Mouse (Mus musculus) myocyte (in vitro differentiated cells): ENCODE results near the gene Tbxas1.

ENCODE experiments used
- CEBPB ChIP-seq: IDR thresholded peaks from 2 replicates; pipeline ENCODE4 v1.6.1; 2011; ENCODE audit warnings: mild to moderate bottlenecking, moderate library complexity; ENCODE audit not compliant: poor library complexity, insufficient read depth, severe bottlenecking
- E2F4 ChIP-seq: IDR thresholded peaks from one replicate; pipeline ENCODE4 v1.6.1; 2011; ENCODE audit warnings: mild to moderate bottlenecking, control low read depth, moderate library complexity; ENCODE audit not compliant: insufficient read depth
- MAX ChIP-seq: IDR thresholded peaks from one replicate; pipeline ENCODE4 v1.6.1; 2011; ENCODE audit warnings: low read depth, mild to moderate bottlenecking, control low read depth
- MYOD1 ChIP-seq, 3 experiments: IDR thresholded peaks; one replicate each; pipeline ENCODE4 v1.6.1; 2011; ENCODE audit warnings: control low read depth in 2 of 3, low read depth in 2 of 3, mild to moderate bottlenecking in 2 of 3, moderate library complexity in 1 of 3; ENCODE audit not compliant: insufficient read length in 2 of 3, control insufficient read depth in 1 of 3
- MYOG ChIP-seq, 3 experiments: IDR thresholded peaks; one replicate each; pipeline ENCODE4 v1.6.1; 2011; ENCODE audit warnings: control low read depth in 2 of 3, low read depth in 2 of 3, mild to moderate bottlenecking in 2 of 3; ENCODE audit not compliant: insufficient read length in 2 of 3, control insufficient read depth in 1 of 3, insufficient read depth in 1 of 3
- POLR2A ChIP-seq: IDR thresholded peaks from one replicate; pipeline ENCODE4 v1.6.1; 2011; ENCODE audit warnings: low read depth, mild to moderate bottlenecking, control low read depth, moderate library complexity; ENCODE audit not compliant: insufficient read length
- POLR2AphosphoS2 ChIP-seq: IDR thresholded peaks from one replicate; pipeline ENCODE4 v1.6.1; 2011; ENCODE audit warnings: low read depth, control low read depth; ENCODE audit not compliant: insufficient read length
- REST ChIP-seq: IDR thresholded peaks from one replicate; pipeline ENCODE4 v1.6.1; 2011; ENCODE audit warnings: mild to moderate bottlenecking, control low read depth, moderate library complexity; ENCODE audit not compliant: insufficient read depth, insufficient read length
- SRF ChIP-seq: IDR thresholded peaks from one replicate; pipeline ENCODE4 v1.6.1; 2011; ENCODE audit warnings: low read depth; ENCODE audit not compliant: control insufficient read depth, insufficient read length
- TCF12 ChIP-seq: IDR thresholded peaks from one replicate; pipeline ENCODE4 v1.6.1; 2011; ENCODE audit warnings: mild to moderate bottlenecking, control low read depth; ENCODE audit not compliant: poor library complexity, insufficient read depth, severe bottlenecking
- TCF3 ChIP-seq: IDR thresholded peaks from one replicate; pipeline ENCODE4 v1.6.1; 2011; ENCODE audit warnings: low read depth, control low read depth; ENCODE audit not compliant: insufficient read length
- USF1 ChIP-seq: IDR thresholded peaks from one replicate; pipeline ENCODE4 v1.6.1; 2011; ENCODE audit warnings: low read depth, mild to moderate bottlenecking, control low read depth, moderate library complexity

GRCm38 (mm10) chr6:39024631-39025030 lies 149.4 kb downstream of the Tbxas1 start:
- TF ChIP-seq POLR2A (no peak), CEBPB (no peak), REST (no peak), MAX (no peak), POLR2AphosphoS2 (no peak), USF1 (no peak), SRF (no peak), TCF12 (no peak), TCF3 (no peak), MYOG (IDR thresholded peaks at IDR 0.05; ENCODE audit: control insufficient read depth in 1 of 3, insufficient read depth in 1 of 3, insufficient read length in 2 of 3, low read depth in 2 of 3) (no peak), E2F4 (no peak), MYOD1 (IDR thresholded peaks at IDR 0.05; ENCODE audit: control insufficient read depth in 1 of 3, insufficient read length in 2 of 3, low read depth in 2 of 3) (no peak)
